Mouse (Mus musculus) cerebellum, adult 2 months (tissue): ENCODE results near the gene Pde9a.

Experiments
- CTCF ChIP-seq: fragments of 200-500 bp; IDR thresholded peaks from 2 replicates; pipeline ENCODE4 v1.5.1; 2011; ENCODE audit warnings: low read depth, mild to moderate bottlenecking, control low read depth, low read length, moderate library complexity, borderline replicate concordance; ENCODE audit not compliant: insufficient read depth
- POLR2A ChIP-seq: fragments of 200-500 bp; IDR thresholded peaks from 2 replicates; pipeline ENCODE4 v1.6.1; 2011; ENCODE audit warnings: low read length, control low read depth, borderline replicate concordance; ENCODE audit not compliant: insufficient read depth

DNA sequence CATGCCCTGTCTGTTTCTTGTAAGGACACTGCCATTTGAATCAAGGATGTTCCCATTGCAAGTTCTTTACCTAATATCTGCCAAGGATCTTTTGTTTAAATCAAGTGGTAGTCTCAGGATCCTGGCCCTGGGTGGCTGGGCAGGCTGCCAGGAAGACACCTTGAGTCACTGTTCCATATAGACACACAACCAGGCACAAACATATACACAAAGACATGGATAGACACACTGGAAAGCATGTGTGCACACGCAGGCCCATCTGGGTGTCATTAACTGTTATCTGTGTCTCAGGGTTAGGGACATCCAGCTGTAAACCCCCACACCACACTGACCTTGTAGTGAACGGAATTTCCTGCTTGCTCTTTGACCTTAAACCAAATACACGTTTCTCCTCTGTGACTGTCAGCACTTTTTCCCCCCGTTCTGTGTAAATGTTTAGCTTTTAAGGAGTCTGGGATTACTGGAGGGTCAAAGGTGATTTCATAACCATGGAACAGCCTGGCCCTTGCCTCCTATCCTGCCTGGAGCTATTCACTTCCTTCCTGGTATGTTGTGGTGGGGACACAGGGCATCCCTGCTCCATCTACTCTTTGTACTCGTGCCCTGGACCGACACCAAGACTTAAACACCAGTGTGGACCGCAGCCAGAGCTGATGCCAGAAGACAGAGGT is 59.2 kb downstream of the Pde9a start:
- TF ChIP-seq CTCF (no peak), POLR2A (no peak)
